Mouse (Mus musculus) stomach, embryonic 14.5 days (tissue): ENCODE data around the gene Kif27. TPM values are rescaled to one million over a fixed set of nuclear protein-coding genes. Genes with fewer than 3 reads are reported as not detected.

Source experiments
- ATAC-seq: fragments of 200-750 bp; cut with Nextera tagmentation; 2 replicates; pipeline ENCODE4 v1.8.0; 2017; ENCODE audit warnings: low read depth, moderate TSS enrichment; ENCODE audit not compliant: insufficient number of reproducible peaks, insufficient read depth, low FRiP score
- H3K27ac ChIP-seq: fragments of 300-500 bp; sonication (generic); 2 replicates; pipeline ENCODE4 v1.5.1; 2014; ENCODE audit warnings: mild to moderate bottlenecking, low read length, moderate library complexity, mixed read lengths
- H3K27me3 ChIP-seq: fragments of 300-500 bp; sonication (generic); 2 replicates; pipeline ENCODE4 v1.6.1; 2014; ENCODE audit warnings: low read length, control low read depth, mixed read lengths; ENCODE audit not compliant: control insufficient read depth, insufficient read depth
- H3K36me3 ChIP-seq: fragments of 300-500 bp; sonication (generic); 2 replicates; pipeline ENCODE4 v1.6.1; 2014; ENCODE audit warnings: mild to moderate bottlenecking, control low read depth, low read length, moderate library complexity, mixed read lengths; ENCODE audit not compliant: control insufficient read depth, insufficient read depth
- H3K4me1 ChIP-seq: fragments of 300-500 bp; sonication (generic); 2 replicates; pipeline ENCODE4 v1.6.1; 2014; ENCODE audit warnings: low read length, control low read depth, mixed read lengths; ENCODE audit not compliant: control insufficient read depth, insufficient read depth
- H3K4me2 ChIP-seq: fragments of 300-500 bp; sonication (generic); replicated peaks from 2 replicates; pipeline ENCODE4 v1.6.1; 2014; ENCODE audit warnings: low read depth, low read length, control low read depth
- H3K4me3 ChIP-seq: fragments of 300-500 bp; sonication (generic); 2 replicates; pipeline ENCODE4 v1.5.1; 2014; ENCODE audit warnings: low read depth, low read length, control low read depth
- H3K9ac ChIP-seq: fragments of 300-500 bp; sonication (generic); replicated peaks from 2 replicates; pipeline ENCODE4 v1.6.1; 2014; ENCODE audit warnings: low read depth, mild to moderate bottlenecking, control low read depth, low read length, moderate library complexity, mixed read lengths
- H3K9me3 ChIP-seq: fragments of 300-500 bp; sonication (generic); 2 replicates; pipeline ENCODE4 v1.6.1; 2016; ENCODE audit warnings: low read depth, low read length, control low read depth; ENCODE audit not compliant: control insufficient read depth
- WGBS: fragments of 180-500 bp; shearing (Covaris S2); extraction: QIAGEN DNeasy Blood & Tissue Kit; methylation state at CpG from one replicate; pipeline ENCODE4 v1.1.7; 2014; 5-methylcytosine and 5-hydroxymethylcytosine counted together
- polyA plus RNA-seq: library from polyadenylated mRNA; unstranded; fragments of >200 nt; fragmentation: Nextera tagmentation; extraction: Ambion mirVana; gene quantifications from 2 replicates; pipeline ENCODE4 v1.2.1, GENCODE M21; 2014

The Kif27 gene
- polyA plus RNA-seq, 1 experiment from 2014 or later: 0.59 TPM

GRCm38 (mm10) chr13:58305230-58305629, 53.7 kb downstream of the Kif27 start:
- H3K36me3 ChIP-seq: no peaks in the 10 kb centered on the region
- ATAC-seq: no peak
- H3K27ac ChIP-seq: no peak overlapping the region
- H3K27me3 ChIP-seq: no peaks in the 10 kb centered on the region
- H3K4me3 ChIP-seq: no peak overlapping the region
- no peaks in the 10 kb centered on the region for H3K9me3 ChIP-seq
- no peak overlapping the region for H3K4me2 ChIP-seq
- no peak overlapping the region for H3K9ac ChIP-seq
- 85% methylated on average over 2 of the region's 2 CpGs for WGBS
- H3K4me1 ChIP-seq: no peaks in the 10 kb centered on the region

- WGBS: 66% methylated on average over 9 of the region's 9 CpGs
- Histone ChIP-seq H3K27ac (no peak overlapping the region), H3K9me3 (no peaks in the 10 kb centered on the region), H3K9ac (no peak overlapping the region), H3K36me3 (no peaks in the 10 kb centered on the region), H3K4me1 (no peaks in the 10 kb centered on the region), H3K4me3 (no peak overlapping the region), H3K27me3 (no peaks in the 10 kb centered on the region), H3K4me2 (no peak overlapping the region)
- no peak for ATAC-seq
Observed at GRCm38 (mm10) chr13:58302421-58303145, 56.3 kb downstream of the Kif27 start.

DNA sequence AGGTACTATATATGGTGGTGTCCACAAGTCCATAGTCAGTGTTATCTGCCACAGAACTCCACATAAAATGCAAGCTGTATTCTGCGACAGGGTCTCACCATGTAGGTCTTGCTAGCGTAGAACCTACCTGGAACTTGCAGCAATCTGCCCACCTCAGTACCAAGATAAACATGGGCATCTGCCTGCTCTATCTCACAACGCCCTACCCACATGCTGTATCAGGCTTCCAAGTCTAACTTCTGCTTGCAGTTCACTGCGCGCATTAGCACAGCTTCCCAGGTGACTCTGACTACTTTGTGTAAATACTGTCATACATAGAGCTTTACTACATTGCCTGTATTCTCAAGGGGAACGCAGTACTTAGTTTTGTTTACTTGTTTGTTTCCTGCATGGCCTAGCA, 57.0 kb downstream of the Kif27 start:
- Histone ChIP-seq H3K9ac (no peak overlapping the region), H3K36me3 (no peaks in the 10 kb centered on the region), H3K4me3 (no peak overlapping the region), H3K27ac (no peak overlapping the region), H3K4me1 (no peaks in the 10 kb centered on the region), H3K4me2 (no peak overlapping the region), H3K27me3 (no peaks in the 10 kb centered on the region), H3K9me3 (no peaks in the 10 kb centered on the region)
- no peak for ATAC-seq
- 80% methylated on average over 6 of the region's 6 CpGs for WGBS

- ATAC-seq: no peak
- Histone ChIP-seq H3K4me1 (no peaks in the 10 kb centered on the region), H3K36me3 (no peaks in the 10 kb centered on the region), H3K9ac (no peak overlapping the region), H3K4me3 (no peak overlapping the region), H3K27me3 (no peaks in the 10 kb centered on the region), H3K27ac (no peak overlapping the region), H3K9me3 (no peaks in the 10 kb centered on the region), H3K4me2 (no peak overlapping the region)
- WGBS: 91% methylated on average over 3 of the region's 3 CpGs
Observed at GRCm38 (mm10) chr13:58298756-58299155, 60.2 kb downstream of the Kif27 start.

DNA sequence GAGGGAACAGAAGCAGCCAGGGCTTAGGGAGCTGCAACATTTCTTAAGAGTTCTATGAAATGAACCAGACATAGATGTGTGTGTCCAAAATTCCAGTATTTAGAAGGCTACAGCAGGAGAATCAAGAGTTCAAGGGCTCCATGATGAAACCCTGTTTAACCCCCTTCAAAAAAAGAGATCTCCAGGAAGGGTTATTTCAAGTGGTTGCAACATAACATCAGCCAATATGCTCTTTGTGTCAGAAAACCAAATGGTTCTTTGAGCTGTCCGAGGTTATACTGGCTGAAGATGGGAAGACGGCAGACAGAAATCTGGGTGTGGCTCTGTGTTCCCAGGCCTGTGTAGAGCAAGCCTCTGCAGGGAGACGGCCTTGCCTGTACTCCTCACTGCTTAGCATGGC, 63.3 kb downstream of the Kif27 start:
- H3K27me3 ChIP-seq: no peaks in the 10 kb centered on the region
- H3K27ac ChIP-seq: no peak overlapping the region
- WGBS: 51% methylated on average over 3 of the region's 3 CpGs
- no peaks in the 10 kb centered on the region for H3K36me3 ChIP-seq
- no peak overlapping the region for H3K4me2 ChIP-seq
- H3K4me1 ChIP-seq: no peaks in the 10 kb centered on the region
- no peak for ATAC-seq
- H3K9ac ChIP-seq: no peak overlapping the region
- no peaks in the 10 kb centered on the region for H3K9me3 ChIP-seq
- no peak overlapping the region for H3K4me3 ChIP-seq

DNA sequence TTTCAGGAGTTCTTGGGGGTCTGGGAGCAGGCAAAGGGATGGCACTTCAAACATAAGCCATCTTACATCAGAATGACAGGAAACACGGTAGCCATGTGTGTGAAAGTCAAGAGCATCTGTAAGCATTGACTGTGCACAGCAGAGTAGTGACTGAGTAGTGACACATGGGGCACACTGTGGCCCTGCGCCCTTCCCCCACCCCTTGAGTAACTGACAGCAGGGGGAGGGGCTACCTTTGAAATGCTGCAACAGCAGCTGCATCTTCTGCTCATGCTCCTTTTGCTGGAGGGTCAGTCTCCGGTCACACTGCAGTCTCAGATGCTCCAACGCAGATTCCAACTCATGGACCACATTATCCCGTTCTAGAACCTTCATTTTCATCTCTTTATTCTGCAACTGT, 66.1 kb downstream of the Kif27 start:
- Histone ChIP-seq H3K27ac (no peak overlapping the region), H3K9ac (no peak overlapping the region), H3K4me1 (no peaks in the 10 kb centered on the region), H3K4me3 (no peak overlapping the region), H3K4me2 (no peak overlapping the region), H3K27me3 (no peaks in the 10 kb centered on the region), H3K36me3 (no peaks in the 10 kb centered on the region), H3K9me3 (no peaks in the 10 kb centered on the region)
- no peak for ATAC-seq
- WGBS: 25% methylated on average over 5 of the region's 5 CpGs

- H3K9ac ChIP-seq: no peak overlapping the region
- H3K4me2 ChIP-seq: no peak overlapping the region
- no peaks in the 10 kb centered on the region for H3K9me3 ChIP-seq
- no peaks in the 10 kb centered on the region for H3K36me3 ChIP-seq
- H3K27ac ChIP-seq: no peak overlapping the region
- no peaks in the 10 kb centered on the region for H3K4me1 ChIP-seq
- no peak overlapping the region for H3K4me3 ChIP-seq
- H3K27me3 ChIP-seq: no peaks in the 10 kb centered on the region
- WGBS: 67% methylated on average over 1 of the region's 1 CpGs
- no peak for ATAC-seq
Observed at GRCm38 (mm10) chr13:58289308-58289707, 69.6 kb downstream of the Kif27 start.

DNA sequence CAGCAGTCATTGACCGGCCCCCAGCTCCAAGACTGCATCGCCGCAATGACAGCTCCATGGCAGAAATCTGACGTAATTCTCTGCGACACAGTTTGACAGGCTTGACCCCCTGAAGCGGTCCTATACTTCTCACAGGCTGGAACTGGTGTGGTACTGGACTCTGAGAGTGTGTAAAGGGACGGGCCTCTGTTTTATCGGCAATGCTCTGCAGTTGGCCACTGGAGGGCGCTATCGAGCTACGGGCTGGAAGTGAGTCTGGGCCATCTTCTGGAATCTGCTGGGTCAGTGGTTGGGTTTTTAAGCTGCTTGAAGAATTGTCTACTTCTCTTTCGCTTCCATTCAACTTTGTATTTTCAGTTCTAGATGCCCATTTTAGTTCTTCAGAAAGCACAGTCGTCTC, 71.1 kb downstream of the Kif27 start:
- Histone ChIP-seq H3K27ac (no peak overlapping the region), H3K4me2 (no peak overlapping the region), H3K4me1 (no peaks in the 10 kb centered on the region), H3K27me3 (no peaks in the 10 kb centered on the region), H3K36me3 (no peaks in the 10 kb centered on the region), H3K9ac (no peak overlapping the region), H3K9me3 (no peaks in the 10 kb centered on the region), H3K4me3 (no peak overlapping the region)
- ATAC-seq: peak; percentile 61; the same call in 1 of the 2 replicates
- WGBS: 16% methylated on average over 13 of the region's 13 CpGs

GRCm38 (mm10) chr13:58283466-58283865, 75.5 kb downstream of the Kif27 start:
- ATAC-seq: no peak
- H3K27ac ChIP-seq: no peak overlapping the region
- H3K4me2 ChIP-seq: no peak overlapping the region
- no peaks in the 10 kb centered on the region for H3K9me3 ChIP-seq
- H3K4me3 ChIP-seq: no peak overlapping the region
- no peaks in the 10 kb centered on the region for H3K27me3 ChIP-seq
- no peaks in the 10 kb centered on the region for H3K36me3 ChIP-seq
- no peak overlapping the region for H3K9ac ChIP-seq
- 70% methylated on average over 4 of the region's 4 CpGs for WGBS
- no peaks in the 10 kb centered on the region for H3K4me1 ChIP-seq
